Mouse (Mus musculus) gastrocnemius, postnatal 25 days (tissue): ENCODE data around the gene Olfr239. TPM values are rescaled to one million over a fixed set of nuclear protein-coding genes. Genes with fewer than 3 reads are reported as not detected.
"Not testable (repeated sequence)": the region's sequence is repeated elsewhere in the genome, so short reads cannot be mapped to it uniquely, and the experiment has no call there.

Experiments used
- DNase-seq: peaks from one replicate; pipeline ENCODE4 v3.0.0; 2022
- long read RNA-seq, 2 experiments: library from polyadenylated mRNA; stranded (forward); transcript quantifications; one replicate each; pipeline ENCODE4 v2.0.0; 2021
- total RNA-seq, 2 experiments: library from RNA; stranded (reverse); gene quantifications; 1 replicate in 1 of 2; 2 replicates in 1 of 2; pipeline ENCODE4 v1.2.3; 2021

Gene Olfr239
- total RNA-seq, result not detected
- long read RNA-seq, experiment 1, result 0 reads
- long read RNA-seq, experiment 2, result 0 reads

DNA sequence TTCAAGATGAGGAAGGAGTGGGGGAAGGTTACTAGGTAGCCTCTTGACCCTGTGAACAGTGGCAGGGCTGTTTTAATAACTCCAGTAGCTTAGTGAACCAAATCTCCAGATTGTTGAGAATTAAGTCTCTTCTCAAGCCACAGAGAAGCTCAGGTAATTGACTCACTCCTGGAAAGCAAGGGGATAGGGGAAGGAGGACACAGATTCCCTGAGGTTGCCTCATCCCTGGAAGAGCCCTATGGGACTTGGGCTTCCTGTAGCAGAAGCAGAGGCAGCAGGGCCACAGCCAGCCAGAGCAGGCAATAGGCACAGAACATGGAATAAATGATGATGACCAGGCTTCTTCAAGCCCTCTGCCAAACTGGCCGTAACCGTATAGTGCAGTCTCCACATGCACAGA is at the start of gene Olfr239:
TSS of gene Olfr239 (plus strand) at position 301 of the 400 bp plus-strand sequence.
- not testable (repeated sequence) for DNase-seq

- not testable (repeated sequence) for DNase-seq
Observed at GRCm38 (mm10) chr17:33168147-33168546, 23.0 kb upstream of the Olfr239 start, which contains the start of gene Olfr55. Gene Olfr55 (plus strand): TSS chr17:33168447.

- no peak for DNase-seq
Observed at GRCm38 (mm10) chr17:33221590-33221989, 30.5 kb downstream of the Olfr239 start, which contains the start of gene Olfr1564. Gene Olfr1564 (minus strand): TSS chr17:33221690.

DNA sequence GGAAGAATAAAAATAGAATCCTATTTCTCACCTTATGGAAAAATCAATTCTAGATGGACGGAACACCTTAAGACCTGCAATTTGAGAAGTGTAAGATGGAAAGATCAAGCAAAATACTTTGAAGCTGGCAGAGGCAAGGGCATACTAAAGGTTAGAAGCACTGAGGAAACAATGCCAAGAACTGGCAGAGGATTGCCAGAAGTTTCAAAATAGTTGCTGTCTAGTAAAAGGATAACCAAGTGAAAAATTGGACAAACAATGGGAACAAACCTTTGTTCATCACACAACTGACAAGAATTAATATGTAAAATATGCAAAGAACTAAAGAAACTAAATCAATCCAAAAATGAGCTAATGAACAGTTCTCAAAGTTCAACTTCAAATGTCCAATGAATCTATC is 45.5 kb downstream of the Olfr239 start:
- not testable (repeated sequence) for DNase-seq

Other genes with a start within 250 kb of the Olfr239 start
- gene Cyp4f13, start 243.9 kb upstream of the Olfr239 start, total RNA-seq, result 1 to 10 TPM; 7.8 to 8.2 TPM
- gene Zfp472, start 225.5 kb upstream of the Olfr239 start, total RNA-seq, result 1 to 10 TPM in 1 of 2 experiments, under 1 TPM in 1; 0.87 to 1.1 TPM
- gene Zfp952, start 198.2 kb upstream of the Olfr239 start, total RNA-seq, result 1 to 10 TPM; 3.4 to 4.6 TPM
- gene Zfp763, start 157.9 kb upstream of the Olfr239 start, total RNA-seq, result 1 to 10 TPM; 1.7 to 2.8 TPM
- not detected for gene 4921501E09Rik, start 123.2 kb upstream of the Olfr239 start, total RNA-seq
- 1 to 10 TPM; 3.2 to 3.9 TPM for gene Zfp563, start 102.0 kb upstream of the Olfr239 start, total RNA-seq
- under 1 TPM; 0.16 to 0.41 TPM for gene Morc2b, start 51.6 kb upstream of the Olfr239 start, total RNA-seq
- not detected for gene Olfr55, start 22.9 kb upstream of the Olfr239 start, total RNA-seq
- gene Olfr1564, start 30.4 kb downstream of the Olfr239 start, total RNA-seq, result under 1 TPM; 0.18 to 0.19 TPM
- 1 to 10 TPM; 5.0 to 5.1 TPM for gene Zfp955a, start 63.8 kb downstream of the Olfr239 start, total RNA-seq
- gene Olfr63, start 73.4 kb downstream of the Olfr239 start, total RNA-seq, result not detected
- 10 to 100 TPM; 10.4 to 10.9 TPM for gene Zfp955b, start 98.2 kb downstream of the Olfr239 start, total RNA-seq
- 1 to 10 TPM; 2.6 to 2.8 TPM for gene Zfp81, start 167.6 kb downstream of the Olfr239 start, total RNA-seq
- gene Zfp101, start 203.3 kb downstream of the Olfr239 start, total RNA-seq, result 1 to 10 TPM; 3.3 to 4.7 TPM
- gene Actl9, start 241.6 kb downstream of the Olfr239 start, total RNA-seq, result not detected